Mouse (Mus musculus): ENCODE measurements at regions not wholly inside any gene's neighbourhood (a gene's known extent, or its start where the extent isn't known, plus 50 kb on each side); places are given as distances from the start of the nearest gene placed in this dataset.

- TF ChIP-seq POLR2A (IDR thresholded peaks at IDR 0.05; ENCODE audit: low read depth, low read length) (no peak), CTCF (IDR thresholded peaks at IDR 0.05; ENCODE audit: borderline replicate concordance, insufficient read depth, low read length) (no peak)
Measured at GRCm38 (mm10) chr11:40891485-40891884, 136.4 kb upstream of the Ccng1 start.
